Mouse (Mus musculus) MEL (cell line): ENCODE measurements around the gene Kcnip2. TPM values are rescaled to one million over a fixed set of nuclear protein-coding genes. Genes with fewer than 3 reads are reported as not detected.

ENCODE experiments used
- DNase-seq: peaks from one replicate; pipeline ENCODE4 v3.0.0; 2011; ENCODE audit warnings: low read depth, low spot score
- H3K27ac ChIP-seq: 2 replicates; pipeline ENCODE4 v1.5.1; 2012; ENCODE audit warnings: low read depth, mild to moderate bottlenecking, control low read depth, low read length, moderate library complexity; ENCODE audit not compliant: control insufficient read depth
- H3K27me3 ChIP-seq, 2 experiments: fragments of 150-350 bp in 1 of 2; sonication (generic) in 1 of 2; 2 replicates each; pipeline ENCODE4 v1.6.1; 2012; ENCODE audit warnings: low read length in 2 of 2, mild to moderate bottlenecking in 2 of 2, improper control_type of control experiment in 1 of 2, moderate library complexity in 1 of 2; ENCODE audit not compliant: insufficient read depth in 2 of 2, control insufficient read depth in 1 of 2
- H3K36me3 ChIP-seq, 2 experiments: 2 replicates each; pipeline ENCODE4 v1.6.1; 2012 to 2014; ENCODE audit warnings: low read length in 2 of 2, improper control_type of control experiment in 1 of 2, inconsistent platforms in 1 of 2, mild to moderate bottlenecking in 1 of 2; ENCODE audit not compliant: insufficient read depth in 2 of 2, control insufficient read depth in 1 of 2
- H3K4me1 ChIP-seq, 2 experiments: fragments of 150-350 bp in 1 of 2; sonication (generic) in 1 of 2; 2 replicates each; pipeline ENCODE4 v1.6.1; 2012; ENCODE audit warnings: low read length in 2 of 2, improper control_type of control experiment in 1 of 2, mild to moderate bottlenecking in 1 of 2; ENCODE audit not compliant: insufficient read depth in 2 of 2, control insufficient read depth in 1 of 2
- H3K4me3 ChIP-seq, 2 experiments: fragments of 150-350 bp in 1 of 2; sonication (generic) in 1 of 2; 2 replicates each; pipeline ENCODE4 v1.5.1; 2012; ENCODE audit warnings: low read depth in 2 of 2, low read length in 2 of 2, mild to moderate bottlenecking in 2 of 2, moderate library complexity in 2 of 2, control low read depth in 1 of 2, improper control_type of control experiment in 1 of 2; ENCODE audit not compliant: control insufficient read depth in 1 of 2, insufficient read depth in 1 of 2
- H3K79me2 ChIP-seq: 2 replicates; pipeline ENCODE4 v1.6.1; 2012; ENCODE audit warnings: mild to moderate bottlenecking, low read length, moderate library complexity; ENCODE audit not compliant: control insufficient read depth, poor library complexity, insufficient read depth
- H3K9ac ChIP-seq: 2 replicates; pipeline ENCODE4 v1.6.1; 2012; ENCODE audit warnings: low read depth, mild to moderate bottlenecking, control low read depth, low read length, moderate library complexity; ENCODE audit not compliant: control insufficient read depth, poor library complexity, severe bottlenecking
- H3K9me3 ChIP-seq: fragments of 150-350 bp; sonication (generic); replicated peaks from 2 replicates; pipeline ENCODE4 v1.6.1; 2012; ENCODE audit warnings: mild to moderate bottlenecking, low read length, improper control_type of control experiment, moderate library complexity; ENCODE audit not compliant: insufficient read depth
- CHD1 ChIP-seq: IDR thresholded peaks from 2 replicates; pipeline ENCODE4 v1.6.1; 2012; ENCODE audit warnings: low read depth, mild to moderate bottlenecking, inconsistent platforms, low read length, improper control_type of control experiment
- CTCF ChIP-seq, 3 experiments: IDR thresholded peaks in 2 of 3; conservative IDR thresholded peaks in 1 of 3; 2 replicates each; pipeline ENCODE4 v1.5.1; 2011 to 2012; ENCODE audit warnings: low read length in 3 of 3, low read depth in 2 of 3, mild to moderate bottlenecking in 2 of 3, improper control_type of control experiment in 1 of 3, inconsistent platforms in 1 of 3, mixed read lengths in 1 of 3, moderate library complexity in 1 of 3; ENCODE audit not compliant: control insufficient read depth in 1 of 3, insufficient read depth in 1 of 3, poor library complexity in 1 of 3, severe bottlenecking in 1 of 3
- ELF1 ChIP-seq: IDR thresholded peaks from 2 replicates; pipeline ENCODE4 v1.6.1; 2014; ENCODE audit warnings: low read depth, mild to moderate bottlenecking, inconsistent platforms, low read length, improper control_type of control experiment, moderate library complexity
- EP300 ChIP-seq, 2 experiments: IDR thresholded peaks; 2 replicates each; pipeline ENCODE4 v1.6.1; 2011; ENCODE audit warnings: improper control_type of control experiment in 2 of 2, low read length in 2 of 2, low read depth in 1 of 2, mild to moderate bottlenecking in 1 of 2
- GATA1 ChIP-seq: IDR thresholded peaks from 2 replicates; pipeline ENCODE4 v1.6.1; 2011; ENCODE audit warnings: low read depth, low read length, improper control_type of control experiment
- HCFC1 ChIP-seq: IDR thresholded peaks from 2 replicates; pipeline ENCODE4 v1.6.1; 2012; ENCODE audit warnings: low read depth, mild to moderate bottlenecking, inconsistent platforms, low read length, improper control_type of control experiment, moderate library complexity
- JUND ChIP-seq: IDR thresholded peaks from 2 replicates; pipeline ENCODE4 v1.6.1; 2011; ENCODE audit warnings: low read depth, mild to moderate bottlenecking, improper control_type of control experiment, low read length
- MAFK ChIP-seq: IDR thresholded peaks from 2 replicates; pipeline ENCODE4 v1.6.1; 2011; ENCODE audit warnings: low read depth, mild to moderate bottlenecking, low read length, improper control_type of control experiment, borderline replicate concordance
- MAZ ChIP-seq: IDR thresholded peaks from 2 replicates; pipeline ENCODE4 v1.6.1; 2012; ENCODE audit warnings: low read depth, mild to moderate bottlenecking, inconsistent platforms, low read length, improper control_type of control experiment
- MEF2A ChIP-seq: IDR thresholded peaks from 2 replicates; pipeline ENCODE4 v1.6.1; 2014; ENCODE audit warnings: low read depth, mild to moderate bottlenecking, inconsistent platforms, low read length, improper control_type of control experiment; ENCODE audit not compliant: poor library complexity, insufficient replicate concordance, severe bottlenecking; ENCODE audit errors: extremely low read depth
- MXI1 ChIP-seq: IDR thresholded peaks from 2 replicates; pipeline ENCODE4 v1.6.1; 2011; ENCODE audit warnings: mild to moderate bottlenecking, low read depth, low read length, improper control_type of control experiment
- MYC ChIP-seq: IDR thresholded peaks from 2 replicates; pipeline ENCODE4 v1.6.1; 2011; ENCODE audit warnings: low read depth, mild to moderate bottlenecking, low read length, improper control_type of control experiment, moderate library complexity
- NRF1 ChIP-seq: IDR thresholded peaks from 2 replicates; pipeline ENCODE4 v1.6.1; 2014; ENCODE audit warnings: low read depth, mild to moderate bottlenecking, inconsistent platforms, low read length, improper control_type of control experiment, moderate library complexity; ENCODE audit not compliant: poor library complexity, insufficient read depth, severe bottlenecking
- POLR2AphosphoS2 ChIP-seq: IDR thresholded peaks from 2 replicates; pipeline ENCODE4 v1.6.1; 2011; ENCODE audit warnings: low read length, improper control_type of control experiment
- POLR2AphosphoS5 ChIP-seq: IDR thresholded peaks from 2 replicates; pipeline ENCODE4 v1.6.1; 2012; ENCODE audit warnings: low read depth, borderline replicate concordance, mild to moderate bottlenecking, inconsistent platforms, low read length, moderate library complexity, mixed read lengths
- RAD21 ChIP-seq: IDR thresholded peaks from 2 replicates; pipeline ENCODE4 v1.6.1; 2011; ENCODE audit warnings: mild to moderate bottlenecking, low read depth, low read length, improper control_type of control experiment
- RCOR1 ChIP-seq: IDR thresholded peaks from 2 replicates; pipeline ENCODE4 v1.6.1; 2012; ENCODE audit warnings: low read depth, mild to moderate bottlenecking, inconsistent platforms, low read length, improper control_type of control experiment
- SIN3A ChIP-seq: IDR thresholded peaks from 2 replicates; pipeline ENCODE4 v1.6.1; 2012; ENCODE audit warnings: low read length, improper control_type of control experiment, inconsistent platforms
- TAL1 ChIP-seq: IDR thresholded peaks from 2 replicates; pipeline ENCODE4 v1.6.1; 2012; ENCODE audit warnings: mild to moderate bottlenecking, inconsistent platforms, low read length, moderate library complexity, mixed read lengths
- TBP ChIP-seq: IDR thresholded peaks from 2 replicates; pipeline ENCODE4 v1.8.0; 2011; ENCODE audit warnings: low read depth, low read length, improper control_type of control experiment
- TCF12 ChIP-seq: IDR thresholded peaks from 2 replicates; pipeline ENCODE4 v1.6.1; 2014; ENCODE audit warnings: low read depth, mild to moderate bottlenecking, inconsistent platforms, low read length, improper control_type of control experiment, moderate library complexity
- ZC3H11A ChIP-seq: IDR thresholded peaks from 2 replicates; pipeline ENCODE4 v1.6.1; 2012; ENCODE audit warnings: low read depth, mild to moderate bottlenecking, inconsistent platforms, low read length, improper control_type of control experiment
- ZKSCAN1 ChIP-seq: IDR thresholded peaks from 2 replicates; pipeline ENCODE4 v1.6.1; 2012; ENCODE audit warnings: low read depth, mild to moderate bottlenecking, inconsistent platforms, low read length, improper control_type of control experiment, moderate library complexity
- ZMIZ1 ChIP-seq: IDR thresholded peaks from 2 replicates; pipeline ENCODE4 v1.6.1; 2012; ENCODE audit warnings: low read depth, mild to moderate bottlenecking, inconsistent platforms, low read length, improper control_type of control experiment, moderate library complexity
- polyA plus RNA-seq, 2 experiments: library from polyadenylated mRNA; stranded (reverse) in 1 of 2; unstranded in 1 of 2; fragments of >175 nt in 1 of 2; fragments of >200 nt in 1 of 2; gene quantifications; 2 replicates each; pipeline versions ENCODE4 v1.2.1 to v1.2.4; 2012; ENCODE audit warnings: low replicate concordance in 2 of 2, low read depth in 1 of 2; ENCODE audit not compliant: insufficient read length in 2 of 2, insufficient read depth in 1 of 2, missing spikeins in 1 of 2
- total RNA-seq: library from RNA; depleted of rRNA; stranded (reverse); fragments of 300-350 nt; gene quantifications from 2 replicates; pipeline ENCODE4 v1.2.3, GENCODE M21; 2012

Gene Kcnip2
- total and polyA plus RNA-seq, 3 experiments: 0.14 TPM; not detected in 2

GRCm38 (mm10) chr19:45780350-45780915 lies 35.4 kb downstream of the Kcnip2 start:
- Histone ChIP-seq H3K4me3 (no peak overlapping the region), H3K9ac (no peak overlapping the region), H3K79me2 (peaks cover 36% of the 10 kb centered on the region), H3K9me3 (no peaks in the 10 kb centered on the region), H3K36me3 (peaks cover 22 to 25% of the 10 kb centered on the region in 2 experiments), H3K27me3 (no peaks in the 10 kb centered on the region), H3K27ac (no peak overlapping the region), H3K4me1 (peaks cover 16 to 23% of the 10 kb centered on the region in 2 experiments)
- no peak for DNase-seq
- TF ChIP-seq ZMIZ1 (no peak), TCF12 (no peak), HCFC1 (0 out of 2 replicates have a peak, but pooled peaks have one; percentile 11), NRF1 (no peak), EP300 (IDR thresholded peaks at IDR 0.05; ENCODE audit: low read depth in 1 of 2, low read length in 2 of 2) (0 out of 4 replicates have a peak, but pooled peaks of 1 of the 2 experiments have one; percentile 17), POLR2AphosphoS5 (no peak), ELF1 (no peak), MAZ (no peak), TBP (0 out of 2 replicates have a peak, but pooled peaks have one; percentile 18), RAD21 (no peak), MEF2A (no peak), MXI1 (0 out of 2 replicates have a peak, but pooled peaks have one; percentile 23), POLR2AphosphoS2 (no peak), GATA1 (0 out of 2 replicates have a peak, but pooled peaks have one; percentile 9), SIN3A (no peak), JUND (no peak), CTCF (IDR thresholded peaks at IDR 0.05 in 2 of 3, conservative IDR thresholded peaks at IDR 0.05 in 1 of 3; ENCODE audit: control insufficient read depth in 1 of 3, insufficient read depth in 1 of 3, low read depth in 2 of 3, low read length in 3 of 3, poor library complexity in 1 of 3, severe bottlenecking in 1 of 3) (no peak), TAL1 (no peak), ZC3H11A (no peak), MYC (no peak)
- TF ChIP-seq, all 39 proteins: peak for 5

GRCm38 (mm10) chr19:45775486-45775885 lies 40.4 kb downstream of the Kcnip2 start:
- DNase-seq: no peak
- no peak overlapping the region for H3K4me3 ChIP-seq
- peaks cover 10% of the 10 kb centered on the region for H3K79me2 ChIP-seq
- TF ChIP-seq RAD21: no peak
- TF ChIP-seq ZMIZ1: no peak
- TF ChIP-seq MAFK: no peak
- TF ChIP-seq POLR2AphosphoS2: no peak
- TF ChIP-seq RCOR1: no peak
- TF ChIP-seq TCF12: no peak
- no peak for TF ChIP-seq ZC3H11A
- no peak for TF ChIP-seq MEF2A
- no peak for TF ChIP-seq ZKSCAN1
- no peak for TF ChIP-seq CHD1
- TF ChIP-seq NRF1: no peak
- TF ChIP-seq, all 39 proteins: peak for 0
- Histone ChIP-seq H3K36me3 (peaks cover 2 to 64% of the 10 kb centered on the region in 2 experiments), H3K27ac (no peak overlapping the region), H3K9ac (no peak overlapping the region), H3K4me1 (peaks cover under 1 to 6% of the 10 kb centered on the region in 2 experiments; a peak in 3 of 4 replicates), H3K27me3 (no peaks in the 10 kb centered on the region), H3K9me3 (no peaks in the 10 kb centered on the region)
